ENCODE assay signal across 1 mouse cellular context in the genomic region with DNA sequence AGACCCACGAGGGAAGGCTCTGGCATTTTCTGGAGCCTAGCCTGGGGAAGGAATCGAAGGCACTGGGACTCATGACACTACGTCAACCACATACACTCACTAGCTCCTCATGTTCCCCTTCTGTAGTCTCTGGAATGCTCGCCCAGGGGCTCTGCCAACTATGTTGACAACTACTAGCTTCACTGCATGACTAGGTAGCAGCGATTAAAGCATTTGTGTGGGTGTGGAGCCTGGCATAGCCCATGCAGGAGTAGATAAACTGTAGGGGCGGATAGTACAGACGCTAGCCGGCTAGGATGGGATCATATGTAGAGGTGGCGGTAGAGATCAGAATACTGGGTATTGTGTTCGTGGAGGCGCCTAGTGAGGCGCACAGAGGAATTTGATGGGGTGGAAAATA.
A peak's percentile ranks its signal among the peaks of the same experiment; 100 is the strongest.
TF ChIP-seq lines count a peak whose summit lies in the region.

No protein-coding gene starts in this region.

TF ChIP-seq in MEL, 35 proteins besides CTCF, POLR2A, EP300 and RAD21:
- TF ChIP-seq E2F4 (IDR thresholded peaks at IDR 0.05; ENCODE audit: borderline replicate concordance, low read depth, low read length) (no peak), CHD2 (IDR thresholded peaks at IDR 0.05; ENCODE audit: low read length) (no peak), POLR2AphosphoS2 (IDR thresholded peaks at IDR 0.05; ENCODE audit: low read length) (no peak), TBP (IDR thresholded peaks at IDR 0.05; ENCODE audit: low read depth, low read length) (peak; percentile 37; the same call in 1 of the 2 replicates), JUND (IDR thresholded peaks at IDR 0.05; ENCODE audit: low read depth, low read length) (no peak), MYB (IDR thresholded peaks at IDR 0.05; ENCODE audit: low read depth, low read length) (no peak), TAL1 (IDR thresholded peaks at IDR 0.05; ENCODE audit: low read length) (no peak), KAT2A (conservative IDR thresholded peaks at IDR 0.05; ENCODE audit: low read depth, low read length) (no peak), ZMIZ1 (IDR thresholded peaks at IDR 0.05; ENCODE audit: low read depth, low read length) (no peak), POLR2AphosphoS5 (IDR thresholded peaks at IDR 0.05; ENCODE audit: borderline replicate concordance, low read depth, low read length) (no peak), MAX (IDR thresholded peaks at IDR 0.05; ENCODE audit: low read length) (no peak; the same call in 1 of the 2 replicates), TCF12 (IDR thresholded peaks at IDR 0.05; ENCODE audit: low read depth, low read length) (0 out of 2 replicates have a peak, but pooled peaks have one; percentile 45), GATA1 (IDR thresholded peaks at IDR 0.05; ENCODE audit: low read depth, low read length) (peak; percentile 47; the same call in 1 of the 2 replicates), MXI1 (IDR thresholded peaks at IDR 0.05; ENCODE audit: low read depth, low read length) (peak; percentile 20; the same call in 1 of the 2 replicates), ETS1 (IDR thresholded peaks at IDR 0.05; ENCODE audit: low read depth, low read length) (peak; percentile 58; the same call in 1 of the 2 replicates)
